Mouse (Mus musculus) cerebellum, adult 2 months (tissue): Measurements from ENCODE around the gene Tmem82. TPM values are rescaled to one million over a fixed set of nuclear protein-coding genes. Genes with fewer than 3 reads are reported as not detected.

ENCODE experiments used
- DNase-seq, 2 experiments: peaks; one replicate each; pipeline ENCODE4 v3.0.0; 2021
- H3K27ac ChIP-seq: fragments of 200-500 bp; 2 replicates; pipeline ENCODE4 v1.5.1; 2012; ENCODE audit warnings: low read length, control low read depth, inconsistent platforms; ENCODE audit not compliant: insufficient read depth
- H3K27me3 ChIP-seq: fragments of 200-500 bp; 2 replicates; pipeline ENCODE4 v1.6.1; 2012; ENCODE audit warnings: inconsistent platforms, mild to moderate bottlenecking, low read length, moderate library complexity; ENCODE audit not compliant: control insufficient read depth, insufficient read depth
- H3K4me1 ChIP-seq: fragments of 200-500 bp; 2 replicates; pipeline ENCODE4 v1.6.1; 2011; ENCODE audit warnings: low read length; ENCODE audit not compliant: control insufficient read depth, insufficient read depth
- H3K4me3 ChIP-seq: fragments of 200-500 bp; replicated peaks from 2 replicates; pipeline ENCODE3; 2011; ENCODE audit warnings: mild to moderate bottlenecking, low read depth, low read length, control low read depth; ENCODE audit not compliant: insufficient read depth
- CTCF ChIP-seq: fragments of 200-500 bp; IDR thresholded peaks from 2 replicates; pipeline ENCODE4 v1.5.1; 2011; ENCODE audit warnings: low read depth, mild to moderate bottlenecking, control low read depth, low read length, moderate library complexity, borderline replicate concordance; ENCODE audit not compliant: insufficient read depth
- POLR2A ChIP-seq: fragments of 200-500 bp; IDR thresholded peaks from 2 replicates; pipeline ENCODE4 v1.6.1; 2011; ENCODE audit warnings: low read length, control low read depth, borderline replicate concordance; ENCODE audit not compliant: insufficient read depth
- WGBS: fragments of 180-500 bp; shearing (Covaris S2); methylation state at CpG from one replicate; pipeline ENCODE4 v1.1.7; 2018; 5-methylcytosine and 5-hydroxymethylcytosine counted together
- polyA plus RNA-seq: library from polyadenylated mRNA; depleted of rRNA; stranded (reverse); fragments of >200 nt; gene quantifications from 2 replicates; pipeline ENCODE4 v1.2.3, GENCODE M21; 2012

Tmem82 gene
- polyA plus RNA-seq, 1 experiment: 0.57 TPM

DNA sequence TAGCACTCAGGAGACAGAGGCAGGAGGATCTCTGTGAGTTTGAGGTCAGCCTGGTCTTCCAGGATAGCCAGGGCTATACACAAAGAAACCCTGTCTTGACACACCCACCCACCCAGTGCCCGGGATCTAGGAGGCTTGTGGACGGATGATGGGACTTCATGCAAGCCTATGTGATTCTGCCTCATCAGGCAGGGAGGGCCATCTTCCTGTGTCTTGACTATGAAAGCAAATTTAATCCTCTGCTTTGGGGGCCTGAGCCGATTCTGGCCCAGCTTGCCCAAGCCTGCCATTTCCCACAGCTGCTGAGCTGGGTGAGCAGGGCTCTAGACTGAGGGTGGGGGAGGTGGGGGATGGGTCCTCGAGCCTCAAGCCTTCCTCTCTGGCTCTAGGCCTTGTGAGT is 14.5 kb downstream of the Tmem82 start:
- no peak for DNase-seq
- no peak overlapping the region for H3K4me3 ChIP-seq
- TF ChIP-seq CTCF: no peak
- no peak for TF ChIP-seq POLR2A
- no peaks in the 10 kb centered on the region for H3K27me3 ChIP-seq
- no peak overlapping the region for H3K27ac ChIP-seq
- WGBS: 59% methylated on average over 4 of the region's 4 CpGs
- H3K4me1 ChIP-seq: no peaks in the 10 kb centered on the region

DNA sequence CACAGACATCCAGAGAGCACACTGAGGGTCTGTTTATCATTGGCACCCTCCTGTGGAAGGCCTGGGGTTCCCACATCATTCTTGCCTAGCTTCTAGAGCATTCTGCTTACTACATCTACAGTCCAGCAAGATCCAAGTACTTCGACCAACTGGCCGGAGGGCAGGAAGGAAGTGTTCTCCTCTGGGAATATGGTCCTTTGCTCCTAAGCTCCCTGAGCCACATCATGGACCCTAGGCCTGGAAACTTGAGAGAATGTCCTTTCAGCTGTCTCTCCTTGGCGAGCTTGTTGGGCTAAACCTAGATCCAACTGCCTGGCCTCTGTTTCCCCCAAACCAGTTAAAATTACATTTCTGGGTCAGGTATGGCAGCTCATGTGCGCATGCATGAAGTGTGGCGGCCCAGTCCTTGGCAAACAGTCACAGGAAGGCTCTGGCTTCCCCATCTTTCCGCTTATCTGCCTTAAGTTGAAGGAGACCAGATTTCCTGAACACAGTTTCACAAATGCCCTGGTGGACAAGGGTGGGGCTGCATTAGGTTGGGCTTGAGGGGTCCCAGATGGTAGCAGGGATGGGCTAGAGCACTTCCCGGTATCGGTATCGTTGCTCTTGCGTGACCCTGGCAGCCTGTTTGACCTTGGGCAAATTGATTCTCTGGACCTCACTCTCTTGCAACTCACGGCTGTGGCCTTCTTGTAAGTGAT is 15.8 kb downstream of the Tmem82 start:
- 84% methylated on average over 11 of the region's 11 CpGs for WGBS
- H3K27ac ChIP-seq: no peak overlapping the region
- TF ChIP-seq POLR2A (no peak), CTCF (no peak)
- H3K4me3 ChIP-seq: no peak overlapping the region
- peaks cover 2% of the 10 kb centered on the region; the same call in 1 of the 2 replicates for H3K27me3 ChIP-seq
- no peaks in the 10 kb centered on the region for H3K4me1 ChIP-seq
- no peak for DNase-seq

DNA sequence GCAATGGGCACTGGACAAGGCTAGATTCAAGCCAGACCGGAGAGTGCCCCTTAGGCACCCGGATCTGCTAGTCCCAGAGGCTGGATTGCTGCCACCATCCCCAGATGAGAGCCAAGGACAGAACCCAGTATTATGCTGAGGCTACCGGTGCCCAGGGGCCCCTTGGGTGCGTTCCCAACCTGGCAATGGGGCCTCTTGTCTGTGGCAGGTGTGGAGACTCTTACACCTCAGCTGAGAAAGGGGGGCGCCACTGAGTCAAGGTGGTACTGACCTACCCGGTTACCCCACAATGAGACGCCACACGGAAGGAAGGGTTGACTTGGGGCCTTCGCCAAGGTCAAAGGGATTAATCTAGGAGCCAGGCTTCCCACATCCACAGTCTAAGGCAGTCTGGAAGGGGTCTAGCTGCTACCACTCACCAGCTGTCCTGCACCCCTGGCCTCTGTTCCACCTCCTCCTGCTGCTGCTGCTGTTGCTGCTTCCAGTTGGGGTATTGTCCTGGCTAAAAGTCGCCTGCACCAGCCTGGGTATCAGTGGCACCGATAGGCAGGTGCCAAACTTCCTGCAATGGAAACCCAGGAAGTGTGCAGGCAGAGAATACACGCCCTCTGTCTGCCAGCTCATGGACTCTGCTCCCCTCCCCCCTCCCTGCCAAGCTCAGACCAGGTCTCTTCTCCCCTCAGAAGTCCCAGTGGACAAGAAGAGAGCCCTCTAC is 17.1 kb downstream of the Tmem82 start:
- peaks cover 2% of the 10 kb centered on the region; the same call in 1 of the 2 replicates for H3K27me3 ChIP-seq
- no peak overlapping the region for H3K27ac ChIP-seq
- no peak for DNase-seq
- WGBS: 57% methylated on average over 12 of the region's 12 CpGs
- H3K4me3 ChIP-seq: no peak overlapping the region
- H3K4me1 ChIP-seq: no peaks in the 10 kb centered on the region
- no peak for TF ChIP-seq CTCF
- TF ChIP-seq POLR2A: no peak

DNA sequence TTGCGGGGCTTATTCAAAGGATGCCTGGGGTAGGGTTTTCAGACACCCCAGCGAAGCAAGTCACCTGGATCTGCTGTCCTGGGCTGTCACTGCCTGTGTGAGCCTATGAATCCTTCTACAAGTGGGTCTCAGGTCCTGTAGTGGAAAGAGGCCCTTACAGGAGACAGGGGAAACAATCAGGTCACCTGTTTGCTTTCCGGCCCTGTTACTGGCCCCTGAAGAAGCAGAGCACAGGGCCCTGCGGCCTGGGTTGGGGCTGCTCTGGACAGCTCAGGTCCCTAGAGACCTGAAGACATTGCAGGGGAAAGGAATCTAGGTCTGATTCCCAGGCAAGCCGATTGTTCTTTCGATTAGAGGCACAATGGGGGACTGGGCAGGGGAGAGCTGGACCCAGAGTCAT is 18.1 kb downstream of the Tmem82 start:
- peaks cover 2% of the 10 kb centered on the region; the same call in 1 of the 2 replicates for H3K27me3 ChIP-seq
- H3K27ac ChIP-seq: no peak overlapping the region
- no peak for TF ChIP-seq POLR2A
- no peak for TF ChIP-seq CTCF
- no peaks in the 10 kb centered on the region for H3K4me1 ChIP-seq
- DNase-seq: no peak
- H3K4me3 ChIP-seq: no peak overlapping the region
- 60% methylated on average over 6 of the region's 6 CpGs for WGBS

DNA sequence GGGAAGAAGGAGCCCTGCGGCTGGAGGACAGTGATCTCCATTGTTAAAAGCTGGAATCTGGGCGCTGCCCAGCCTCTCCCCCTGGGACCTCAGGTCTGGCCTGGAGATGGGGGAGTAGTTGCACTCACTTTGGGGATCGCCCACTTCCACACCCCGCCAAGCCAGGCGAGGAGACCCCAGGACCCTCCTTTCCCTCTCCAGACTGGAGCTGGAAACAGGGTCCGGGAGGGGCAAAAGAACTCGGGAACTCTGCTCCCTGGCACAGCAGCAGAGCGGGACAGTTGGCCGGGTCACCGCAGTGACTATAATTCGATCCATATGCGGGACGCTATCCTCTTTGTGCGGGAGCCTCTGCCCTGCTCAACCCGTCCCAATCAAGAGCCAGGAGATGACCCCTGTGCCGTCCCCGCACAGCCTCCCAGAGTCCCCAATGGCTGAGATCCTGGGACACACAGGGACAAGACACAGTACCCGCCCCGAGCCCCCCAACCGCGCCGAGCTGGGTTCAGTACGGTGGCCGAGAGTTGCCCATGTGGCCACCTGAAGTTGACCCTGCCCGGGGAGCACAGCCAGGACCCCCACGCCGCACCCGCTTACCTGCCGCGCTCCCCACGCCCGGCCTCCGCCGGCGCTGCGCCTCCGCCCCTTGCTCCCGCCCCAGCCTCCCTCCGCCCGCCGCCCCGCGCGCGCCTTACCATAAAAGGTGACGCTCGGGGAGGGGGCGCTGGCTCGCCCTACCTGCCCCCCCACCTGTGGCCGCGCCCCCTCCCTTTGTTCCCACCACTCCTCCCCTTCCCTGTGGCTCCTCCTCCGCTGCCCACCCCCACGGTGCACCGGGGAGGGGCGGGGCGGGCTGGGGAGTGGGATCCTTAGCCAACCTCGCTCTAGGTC is 18.9 kb downstream of the Tmem82 start:
- Histone ChIP-seq H3K27me3 (peaks cover 2% of the 10 kb centered on the region; the same call in 1 of the 2 replicates), H3K27ac (no peak overlapping the region), H3K4me3 (peak overlapping the region; percentile 42), H3K4me1 (no peaks in the 10 kb centered on the region)
- TF ChIP-seq POLR2A: no peak
- no peak for TF ChIP-seq CTCF
- WGBS: 2% methylated on average over 55 of the region's 57 CpGs
- DNase-seq: no peak

DNA sequence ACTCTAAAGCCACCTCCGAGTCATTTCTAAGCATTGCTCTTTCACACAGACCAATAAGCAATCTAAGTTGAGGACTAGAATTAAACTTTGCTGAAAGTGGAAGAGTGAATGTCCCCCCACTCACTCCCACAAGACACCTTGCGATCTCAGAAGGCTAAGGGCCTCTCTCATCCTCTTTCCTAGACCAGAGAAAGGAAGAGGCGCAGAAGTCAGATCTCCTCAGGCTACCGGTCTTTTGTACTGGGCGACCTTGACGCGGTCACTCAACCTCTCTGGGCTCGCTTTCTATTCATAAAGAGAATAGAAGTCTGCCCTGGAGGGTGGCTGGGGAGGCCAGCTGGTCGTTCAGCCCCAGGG is 19.6 kb downstream of the Tmem82 start:
- Histone ChIP-seq H3K27me3 (peaks cover 2% of the 10 kb centered on the region; the same call in 1 of the 2 replicates), H3K27ac (no peak overlapping the region), H3K4me3 (no peak overlapping the region), H3K4me1 (no peaks in the 10 kb centered on the region)
- TF ChIP-seq POLR2A (no peak), CTCF (no peak)
- DNase-seq: no peak
- WGBS: 13% methylated on average over 9 of the region's 9 CpGs

DNA sequence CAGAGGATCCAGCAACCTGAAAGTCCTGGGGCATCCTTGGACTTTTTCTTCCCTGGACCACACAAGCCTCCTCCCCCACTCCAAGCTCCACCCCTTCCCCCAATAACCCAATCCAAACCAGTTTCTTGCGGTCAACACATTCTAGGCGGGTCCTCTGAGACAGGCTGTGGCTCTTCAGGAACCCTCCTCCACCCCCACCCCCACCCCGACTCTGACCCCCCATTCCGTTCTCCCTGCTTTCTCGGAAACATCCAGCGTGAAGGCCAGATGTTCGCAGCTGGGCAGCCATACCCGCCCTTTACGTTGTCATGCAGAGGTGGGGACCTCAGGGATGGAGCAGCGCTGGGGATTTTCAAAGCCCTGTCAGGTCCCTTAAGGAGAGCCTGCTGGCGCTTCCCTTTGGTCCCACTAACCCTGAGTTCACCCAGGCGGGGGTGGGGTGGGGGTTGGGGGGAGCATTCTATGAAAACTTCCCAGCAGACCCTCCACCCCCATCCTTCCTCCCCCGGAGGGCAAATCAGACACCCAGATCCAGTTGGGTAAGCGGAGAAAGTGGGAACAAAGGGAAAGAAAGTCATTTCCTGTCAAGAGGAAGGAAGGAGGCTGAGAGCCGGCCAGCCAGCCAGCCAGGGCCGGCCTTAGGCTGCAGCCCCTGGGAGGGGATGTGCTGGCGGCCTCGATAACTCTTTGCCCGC is 20.1 kb downstream of the Tmem82 start:
- TF ChIP-seq CTCF (no peak), POLR2A (no peak)
- H3K4me1 ChIP-seq: no peaks in the 10 kb centered on the region
- WGBS: 14% methylated on average over 19 of the region's 19 CpGs
- H3K4me3 ChIP-seq: no peak overlapping the region
- H3K27ac ChIP-seq: no peak overlapping the region
- H3K27me3 ChIP-seq: peaks cover 2% of the 10 kb centered on the region; the same call in 1 of the 2 replicates
- no peak for DNase-seq
